Mouse (Mus musculus) embryonic facial prominence, embryonic 14.5 days (tissue): Measurements from ENCODE around the gene Cst10. TPM values are rescaled to one million over a fixed set of nuclear protein-coding genes. Genes with fewer than 3 reads are reported as not detected.

Experiments used
- ATAC-seq: fragments of 200-750 bp; cut with Nextera tagmentation; 2 replicates; pipeline ENCODE4 v1.8.0; 2017; ENCODE audit warnings: low read depth, moderate number of reproducible peaks, moderate TSS enrichment
- DNase-seq: peaks from one replicate; pipeline ENCODE4 v3.0.0-alpha.2; 2015; ENCODE audit warnings: low spot score
- H3K27ac ChIP-seq: fragments of 300-500 bp; sonication (generic); replicated peaks from 2 replicates; pipeline ENCODE4 v1.5.1; 2014; ENCODE audit warnings: low read depth, mild to moderate bottlenecking, low read length, moderate library complexity
- H3K27me3 ChIP-seq: fragments of 300-500 bp; sonication (generic); replicated peaks from 2 replicates; pipeline ENCODE4 v1.6.1; 2014; ENCODE audit warnings: low read length; ENCODE audit not compliant: control insufficient read depth, insufficient read depth
- H3K36me3 ChIP-seq: fragments of 300-500 bp; sonication (generic); 2 replicates; pipeline ENCODE4 v1.6.1; 2014; ENCODE audit warnings: low read length, mixed read lengths; ENCODE audit not compliant: control insufficient read depth, insufficient read depth
- H3K4me1 ChIP-seq: fragments of 300-500 bp; sonication (generic); 2 replicates; pipeline ENCODE4 v1.6.1; 2014; ENCODE audit warnings: antibody characterized with exemption, low read length; ENCODE audit not compliant: control insufficient read depth, insufficient read depth
- H3K4me2 ChIP-seq: fragments of 300-500 bp; sonication (generic); 2 replicates; pipeline ENCODE4 v1.6.1; 2014; ENCODE audit warnings: low read depth, mild to moderate bottlenecking, low read length, moderate library complexity, mixed read lengths
- H3K4me3 ChIP-seq: fragments of 300-500 bp; sonication (generic); 2 replicates; pipeline ENCODE4 v1.5.1; 2014; ENCODE audit warnings: low read depth, mild to moderate bottlenecking, low read length
- H3K9ac ChIP-seq: fragments of 300-500 bp; sonication (generic); 2 replicates; pipeline ENCODE4 v1.6.1; 2014; ENCODE audit warnings: low read depth, mild to moderate bottlenecking, low read length, moderate library complexity, mixed read lengths
- H3K9me3 ChIP-seq: fragments of 300-500 bp; sonication (generic); 2 replicates; pipeline ENCODE4 v1.6.1; 2016; ENCODE audit warnings: low read length; ENCODE audit not compliant: control insufficient read depth
- WGBS: fragments of 180-500 bp; shearing (Covaris S2); extraction: QIAGEN DNeasy Blood & Tissue Kit; methylation state at CpG from one replicate; pipeline ENCODE4 v1.1.7; 2014; 5-methylcytosine and 5-hydroxymethylcytosine counted together
- polyA plus RNA-seq: library from polyadenylated mRNA; unstranded; fragments of >200 nt; fragmentation: Nextera tagmentation; extraction: Ambion mirVana; gene quantifications from 2 replicates; pipeline ENCODE4 v1.2.1, GENCODE M21; 2014

Cst10 gene
- polyA plus RNA-seq: not detected in 2 replicates

DNA sequence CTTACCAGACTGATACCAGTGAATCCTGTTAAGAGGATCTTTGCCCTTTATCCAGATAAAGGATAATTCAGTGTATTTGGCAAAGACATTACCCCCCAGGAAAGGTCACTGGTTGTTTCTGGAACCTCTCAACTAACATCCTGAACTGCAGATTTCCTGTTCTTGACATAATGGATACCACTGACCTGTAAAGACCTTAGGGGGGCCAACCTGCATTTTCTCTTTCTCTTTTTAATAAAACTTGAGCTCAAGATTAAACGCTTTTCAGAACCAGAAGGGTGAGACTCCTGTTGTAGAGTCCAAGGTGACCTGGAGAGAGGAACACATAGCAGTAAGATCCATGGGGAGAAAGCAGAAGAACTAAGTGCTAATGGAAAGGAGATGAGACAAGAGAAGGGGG is at the start of gene Cst10:
Gene Cst10 (plus strand): TSS at position 301 of the 400 bp plus-strand sequence.
- ATAC-seq: no peak
- Histone ChIP-seq H3K9ac (no peak within 1 kb of the TSS), H3K4me1 (no peaks in the 10 kb centered on the region), H3K4me3 (no peak within 1 kb of the TSS), H3K27me3 (no peaks in the 10 kb centered on the region), H3K27ac (no peak within 1 kb of the TSS), H3K4me2 (no peak within 1 kb of the TSS), H3K36me3 (no peaks in the 10 kb centered on the region), H3K9me3 (no peaks in the 10 kb centered on the region)
- DNase-seq: no peak
- WGBS: 74% methylated on average over 1 of the region's 1 CpGs

DNA sequence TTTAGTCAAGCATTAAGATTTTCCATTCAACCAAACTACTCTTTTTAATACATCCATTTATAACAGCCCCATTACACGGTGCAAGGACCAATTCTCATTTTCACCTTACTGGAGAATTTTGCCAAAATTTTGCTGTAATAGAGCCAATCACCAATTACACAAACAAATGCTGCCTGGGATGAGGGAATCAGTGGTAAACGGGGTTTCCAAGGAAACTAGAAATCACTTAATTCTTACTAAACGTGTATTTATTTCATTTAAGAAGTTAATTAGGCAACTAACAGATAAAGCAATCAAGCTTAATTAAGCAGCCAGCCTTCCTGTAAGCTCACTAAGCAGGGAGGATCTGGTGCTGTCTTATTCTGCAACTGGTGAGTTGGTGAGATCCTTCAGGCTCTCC is 11.9 kb upstream of the Cst10 start:
- H3K4me3 ChIP-seq: no peak overlapping the region
- ATAC-seq (no peak), DNase-seq (no peak)
- H3K4me2 ChIP-seq: no peak overlapping the region
- no peaks in the 10 kb centered on the region for H3K4me1 ChIP-seq
- no peak overlapping the region for H3K9ac ChIP-seq
- WGBS: 51% methylated on average over 3 of the region's 3 CpGs
- H3K27me3 ChIP-seq: no peaks in the 10 kb centered on the region
- H3K27ac ChIP-seq: no peak overlapping the region
- H3K36me3 ChIP-seq: no peaks in the 10 kb centered on the region
- H3K9me3 ChIP-seq: no peaks in the 10 kb centered on the region

DNA sequence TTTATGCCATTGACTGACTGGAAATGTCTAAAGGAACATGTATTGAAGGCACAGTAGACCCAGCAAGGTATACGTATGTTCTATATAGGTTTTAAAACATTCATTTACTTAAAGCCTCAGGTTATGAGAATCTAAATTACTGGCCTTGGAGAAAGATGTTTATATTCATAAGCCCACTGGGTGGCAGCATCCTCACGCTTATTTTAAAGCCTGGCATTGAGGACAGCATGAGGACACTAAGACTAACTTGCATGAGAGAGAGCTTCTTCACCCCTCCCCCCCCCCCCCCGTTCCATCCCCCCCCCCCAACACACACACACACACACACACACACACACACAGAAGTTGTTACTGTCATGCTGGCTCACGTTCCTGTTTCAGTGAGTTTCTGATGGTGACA is 17.7 kb downstream of the Cst10 start:
- Histone ChIP-seq H3K9me3 (no peaks in the 10 kb centered on the region), H3K4me2 (no peak overlapping the region), H3K27me3 (no peaks in the 10 kb centered on the region), H3K9ac (no peak overlapping the region), H3K27ac (no peak overlapping the region), H3K4me1 (no peaks in the 10 kb centered on the region), H3K4me3 (no peak overlapping the region), H3K36me3 (no peaks in the 10 kb centered on the region)
- ATAC-seq: no peak
- peak; percentile 60 for DNase-seq
- WGBS: 29% methylated on average over 3 of the region's 4 CpGs
